In the genomic region with DNA sequence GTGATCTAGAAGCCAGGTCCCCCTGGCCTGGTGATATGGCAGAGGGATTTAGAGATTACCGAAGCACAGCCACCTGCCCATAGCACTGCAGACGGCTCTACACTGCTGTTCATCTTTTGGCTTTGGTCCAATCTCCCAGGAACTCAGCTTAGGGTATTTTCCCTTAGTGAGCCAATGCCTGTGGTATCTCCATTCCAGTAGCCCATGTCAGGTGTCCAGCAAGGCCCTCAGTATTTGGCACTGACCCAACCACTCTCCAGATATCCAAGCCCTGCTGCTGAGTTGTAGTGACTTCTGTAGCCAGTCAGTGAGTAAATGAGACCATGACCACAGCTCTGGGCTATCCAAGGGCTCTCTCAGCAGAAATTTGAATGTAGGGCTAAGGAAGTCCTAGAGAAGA, we compare ENCODE assay signal across 17 mouse cellular contexts.
DNase-seq lines count a peak whose midpoint lies in the region; ATAC-seq and TF ChIP-seq lines count a peak whose summit lies in the region.
"Had no signal": no experiment of that assay in that cellular context is flagged by ENCODE, and none has a peak within 500 bp of the region (broad histone marks: within the 10 kb centered on the region; RNA-seq: fewer than 3 reads in every experiment).

No protein-coding gene starts in this region.

- H3K27me3 ChIP-seq in forebrain, embryonic 14.5 days (replicated peaks; ENCODE audit: control insufficient read depth, insufficient read depth, low read length), result no peaks in the 10 kb centered on the region
- no peaks in the 10 kb centered on the region for H3K27me3 ChIP-seq in forebrain, postnatal 0 days (ENCODE audit: insufficient read depth, low read length)
- H3K27me3 ChIP-seq in hindbrain, postnatal 0 days (ENCODE audit: insufficient read depth, low read length), result no peaks in the 10 kb centered on the region
- no peaks in the 10 kb centered on the region for H3K27me3 ChIP-seq in hindbrain, embryonic 13.5 days
- no peaks in the 10 kb centered on the region for H3K27me3 ChIP-seq in neural tube, embryonic 13.5 days
- H3K27me3 ChIP-seq in neural tube, embryonic 15.5 days (replicated peaks), result no peaks in the 10 kb centered on the region
- no peaks in the 10 kb centered on the region for H3K27me3 ChIP-seq in kidney, adult 2 months (replicated peaks; ENCODE audit: control insufficient read depth, insufficient read depth, low read length)
- H3K27me3 ChIP-seq: CH12.LX; embryonic facial prominence, embryonic 12.5 days had no signal

- H3K27ac ChIP-seq in forebrain, embryonic 14.5 days (ENCODE audit: low read depth, low read length), result no peak overlapping the region
- no peak overlapping the region for H3K27ac ChIP-seq in forebrain, postnatal 0 days (ENCODE audit: low read depth, low read length)
- H3K27ac ChIP-seq in hindbrain, postnatal 0 days, result no peak overlapping the region
- H3K27ac ChIP-seq in hindbrain, embryonic 13.5 days, result no peak overlapping the region
- H3K27ac ChIP-seq in neural tube, embryonic 13.5 days (replicated peaks), result no peak overlapping the region
- no peak overlapping the region for H3K27ac ChIP-seq in neural tube, embryonic 15.5 days (replicated peaks)
- no peak overlapping the region for H3K27ac ChIP-seq in kidney, adult 2 months (ENCODE audit: insufficient read depth, low read depth, low read length)
- H3K27ac ChIP-seq: embryonic facial prominence, embryonic 12.5 days; midbrain, embryonic 12.5 days had no signal

- H3K4me2 ChIP-seq in forebrain, embryonic 14.5 days (ENCODE audit: low read length), result no peak overlapping the region
- no peak overlapping the region for H3K4me2 ChIP-seq in forebrain, postnatal 0 days (ENCODE audit: low read depth)
- no peak overlapping the region for H3K4me2 ChIP-seq in hindbrain, postnatal 0 days (ENCODE audit: low read depth, low read length)
- H3K4me2 ChIP-seq in hindbrain, embryonic 13.5 days, result no peak overlapping the region
- H3K4me2 ChIP-seq in neural tube, embryonic 13.5 days, result no peak overlapping the region
- no peak overlapping the region for H3K4me2 ChIP-seq in neural tube, embryonic 15.5 days
- H3K4me2 ChIP-seq: embryonic facial prominence, embryonic 12.5 days; midbrain, embryonic 12.5 days had no signal

- DNase-seq in forebrain, embryonic 14.5 days (ENCODE audit: low spot score), result peak; percentile 39
- DNase-seq in forebrain, postnatal 0 days, result no peak
- peak; percentile 39 for DNase-seq in hindbrain, postnatal 0 days (ENCODE audit: low spot score)
- DNase-seq in kidney, adult 2 months, result no peak
- DNase-seq: adrenal gland, adult 2 months; cerebellum, adult 11-12 months; kidney, adult 9 months; kidney, postnatal 36 days; lung, adult 2 months; thymus, postnatal 25 days had no signal

- no peak for TF ChIP-seq CTCF in forebrain, postnatal 0 days (IDR thresholded peaks at IDR 0.05; ENCODE audit: low read depth)
- no peak for TF ChIP-seq CTCF in hindbrain, postnatal 0 days (IDR thresholded peaks at IDR 0.05; ENCODE audit: low read depth)
- no peak for TF ChIP-seq CTCF in kidney, adult 2 months (conservative IDR thresholded peaks at IDR 0.05; ENCODE audit: insufficient read depth, insufficient read length, low read depth, low read length)

- no peak overlapping the region for H3K4me3 ChIP-seq in forebrain, embryonic 14.5 days (ENCODE audit: low read depth, low read length)
- no peak overlapping the region for H3K4me3 ChIP-seq in forebrain, postnatal 0 days (ENCODE audit: low read depth, low read length)
- no peak overlapping the region for H3K4me3 ChIP-seq in hindbrain, postnatal 0 days (ENCODE audit: low read length)
- no peak overlapping the region for H3K4me3 ChIP-seq in hindbrain, embryonic 13.5 days
- no peak overlapping the region for H3K4me3 ChIP-seq in neural tube, embryonic 13.5 days
- no peak overlapping the region for H3K4me3 ChIP-seq in neural tube, embryonic 15.5 days (replicated peaks)
- no peak overlapping the region for H3K4me3 ChIP-seq in kidney, adult 2 months (ENCODE audit: insufficient read depth, low read depth, low read length)
- H3K4me3 ChIP-seq: embryonic facial prominence, embryonic 12.5 days; midbrain, embryonic 12.5 days had no signal

- H3K9me3 ChIP-seq in forebrain, embryonic 14.5 days (replicated peaks; ENCODE audit: control insufficient read depth, low read length), result no peaks in the 10 kb centered on the region
- H3K9me3 ChIP-seq in forebrain, postnatal 0 days (ENCODE audit: low read length), result no peaks in the 10 kb centered on the region
- no peaks in the 10 kb centered on the region for H3K9me3 ChIP-seq in hindbrain, postnatal 0 days (ENCODE audit: low read length)
- no peaks in the 10 kb centered on the region for H3K9me3 ChIP-seq in hindbrain, embryonic 13.5 days
- no peaks in the 10 kb centered on the region for H3K9me3 ChIP-seq in neural tube, embryonic 13.5 days
- H3K9me3 ChIP-seq in neural tube, embryonic 15.5 days (replicated peaks), result no peaks in the 10 kb centered on the region
- H3K9me3 ChIP-seq: embryonic facial prominence, embryonic 12.5 days; midbrain, embryonic 12.5 days had no signal

- no peak overlapping the region for H3K9ac ChIP-seq in forebrain, embryonic 14.5 days (ENCODE audit: low read length)
- no peak overlapping the region for H3K9ac ChIP-seq in forebrain, postnatal 0 days
- H3K9ac ChIP-seq in hindbrain, postnatal 0 days (replicated peaks; ENCODE audit: low read length), result no peak overlapping the region
- H3K9ac ChIP-seq in hindbrain, embryonic 13.5 days, result no peak overlapping the region
- no peak overlapping the region for H3K9ac ChIP-seq in neural tube, embryonic 13.5 days
- H3K9ac ChIP-seq in neural tube, embryonic 15.5 days (replicated peaks), result no peak overlapping the region
- H3K9ac ChIP-seq: embryonic facial prominence, embryonic 12.5 days; midbrain, embryonic 12.5 days had no signal

- H3K4me1 ChIP-seq in forebrain, embryonic 14.5 days (ENCODE audit: control insufficient read depth, insufficient read depth, low read length), result no peaks in the 10 kb centered on the region
- H3K4me1 ChIP-seq in forebrain, postnatal 0 days (ENCODE audit: insufficient read depth), result no peaks in the 10 kb centered on the region
- H3K4me1 ChIP-seq in hindbrain, postnatal 0 days (ENCODE audit: insufficient read depth, low read length), result 0 out of 2 replicates have a peak, but pooled peaks cover 2% of the 10 kb centered on the region
- peaks cover 15% of the 10 kb centered on the region for H3K4me1 ChIP-seq in hindbrain, embryonic 13.5 days (replicated peaks)
- peaks cover 21% of the 10 kb centered on the region for H3K4me1 ChIP-seq in neural tube, embryonic 13.5 days (replicated peaks)
- peaks cover 9% of the 10 kb centered on the region for H3K4me1 ChIP-seq in neural tube, embryonic 15.5 days
- H3K4me1 ChIP-seq in kidney, adult 2 months (ENCODE audit: control insufficient read depth, insufficient read depth, low read length), result no peaks in the 10 kb centered on the region
- H3K4me1 ChIP-seq: embryonic facial prominence, embryonic 12.5 days had no signal

- H3K36me3 ChIP-seq in forebrain, embryonic 14.5 days (ENCODE audit: control insufficient read depth, insufficient read depth, low read length), result no peaks in the 10 kb centered on the region
- H3K36me3 ChIP-seq in forebrain, postnatal 0 days (ENCODE audit: insufficient read depth), result no peaks in the 10 kb centered on the region
- no peaks in the 10 kb centered on the region for H3K36me3 ChIP-seq in hindbrain, postnatal 0 days (ENCODE audit: insufficient read depth, low read length)
- H3K36me3 ChIP-seq in hindbrain, embryonic 13.5 days, result no peaks in the 10 kb centered on the region
- no peaks in the 10 kb centered on the region for H3K36me3 ChIP-seq in neural tube, embryonic 13.5 days
- no peaks in the 10 kb centered on the region for H3K36me3 ChIP-seq in neural tube, embryonic 15.5 days
- H3K36me3 ChIP-seq in kidney, adult 2 months (ENCODE audit: control insufficient read depth, insufficient read depth, low read length), result no peaks in the 10 kb centered on the region
- H3K36me3 ChIP-seq: embryonic facial prominence, embryonic 12.5 days; midbrain, embryonic 12.5 days had no signal

- ATAC-seq in forebrain, embryonic 14.5 days, result no peak
- ATAC-seq in forebrain, postnatal 0 days, result no peak
- 0 out of 2 replicates have a peak, but pooled peaks have one; percentile 21 for ATAC-seq in hindbrain, postnatal 0 days
- ATAC-seq in hindbrain, embryonic 13.5 days (ENCODE audit: low FRiP score), result no peak
- peak; percentile 19; the same call in 1 of the 2 replicates for ATAC-seq in neural tube, embryonic 13.5 days (ENCODE audit: low read depth)
- no peak for ATAC-seq in neural tube, embryonic 15.5 days (ENCODE audit: low FRiP score)
- ATAC-seq: inflammation-experienced regulatory T-cells, adult 6 months had no signal

- TF ChIP-seq POLR2A in kidney, adult 2 months (IDR thresholded peaks at IDR 0.05; ENCODE audit: low read depth, low read length), result no peak

- WGBS in forebrain, embryonic 14.5 days, result 58% methylated on average over 2 of the region's 2 CpGs
- 56% methylated on average over 2 of the region's 2 CpGs for WGBS in forebrain, postnatal 0 days
- 41% methylated on average over 2 of the region's 2 CpGs for WGBS in hindbrain, postnatal 0 days
- 73% methylated on average over 2 of the region's 2 CpGs for WGBS in hindbrain, embryonic 13.5 days
- 60% methylated on average over 2 of the region's 2 CpGs for WGBS in neural tube, embryonic 13.5 days
- WGBS in neural tube, embryonic 15.5 days, result 39% methylated on average over 2 of the region's 2 CpGs
- WGBS in kidney, adult 2 months, result 71% methylated on average over 2 of the region's 2 CpGs

Comparison
In these comparisons a context has a peak if more than half of its experiments do, and no peak if none do; other contexts are left out.
1. ATAC-seq: peak in hindbrain, postnatal 0 days (single experiment) and neural tube, embryonic 13.5 days (single experiment); none in forebrain, embryonic 14.5 days (single experiment), forebrain, postnatal 0 days (single experiment), hindbrain, embryonic 13.5 days (single experiment) and neural tube, embryonic 15.5 days (single experiment).
2. DNase-seq: peak in forebrain, embryonic 14.5 days (single experiment) and hindbrain, postnatal 0 days (single experiment); none in forebrain, postnatal 0 days (single experiment) and kidney, adult 2 months (single experiment).